Mouse (Mus musculus) myocyte (in vitro differentiated cells): ENCODE data around the gene Zc2hc1c. TPM values are rescaled to one million over a fixed set of nuclear protein-coding genes. Genes with fewer than 3 reads are reported as not detected.

ENCODE experiments used
- H3K27me3 ChIP-seq: one replicate; pipeline ENCODE4 v1.6.1; 2011; ENCODE audit not compliant: control insufficient read depth, insufficient read depth, insufficient read length
- H3K36me3 ChIP-seq: one replicate; pipeline ENCODE4 v1.6.1; 2011; ENCODE audit not compliant: control insufficient read depth, insufficient read depth
- H3K4me2 ChIP-seq: one replicate; pipeline ENCODE4 v1.6.1; 2011; ENCODE audit warnings: low read depth, control low read depth
- H3K4me3 ChIP-seq: one replicate; pipeline ENCODE4 v1.5.1; 2011; ENCODE audit warnings: mild to moderate bottlenecking, control low read depth, moderate library complexity
- H3K79me2 ChIP-seq: one replicate; pipeline ENCODE4 v1.6.1; 2011; ENCODE audit not compliant: control insufficient read depth, insufficient read depth
- H3ac ChIP-seq: one replicate; pipeline ENCODE4 v1.6.1; 2011; ENCODE audit not compliant: control insufficient read depth, insufficient read length
- CEBPB ChIP-seq: IDR thresholded peaks from 2 replicates; pipeline ENCODE4 v1.6.1; 2011; ENCODE audit warnings: mild to moderate bottlenecking, moderate library complexity; ENCODE audit not compliant: poor library complexity, insufficient read depth, severe bottlenecking
- E2F4 ChIP-seq: IDR thresholded peaks from one replicate; pipeline ENCODE4 v1.6.1; 2011; ENCODE audit warnings: mild to moderate bottlenecking, control low read depth, moderate library complexity; ENCODE audit not compliant: insufficient read depth
- MAX ChIP-seq: IDR thresholded peaks from one replicate; pipeline ENCODE4 v1.6.1; 2011; ENCODE audit warnings: low read depth, mild to moderate bottlenecking, control low read depth
- MYOD1 ChIP-seq, 3 experiments: IDR thresholded peaks; one replicate each; pipeline ENCODE4 v1.6.1; 2011; ENCODE audit warnings: control low read depth in 2 of 3, low read depth in 2 of 3, mild to moderate bottlenecking in 2 of 3, moderate library complexity in 1 of 3; ENCODE audit not compliant: insufficient read length in 2 of 3, control insufficient read depth in 1 of 3
- MYOG ChIP-seq, 3 experiments: IDR thresholded peaks; one replicate each; pipeline ENCODE4 v1.6.1; 2011; ENCODE audit warnings: control low read depth in 2 of 3, low read depth in 2 of 3, mild to moderate bottlenecking in 2 of 3; ENCODE audit not compliant: insufficient read length in 2 of 3, control insufficient read depth in 1 of 3, insufficient read depth in 1 of 3
- POLR2A ChIP-seq: IDR thresholded peaks from one replicate; pipeline ENCODE4 v1.6.1; 2011; ENCODE audit warnings: low read depth, mild to moderate bottlenecking, control low read depth, moderate library complexity; ENCODE audit not compliant: insufficient read length
- POLR2AphosphoS2 ChIP-seq: IDR thresholded peaks from one replicate; pipeline ENCODE4 v1.6.1; 2011; ENCODE audit warnings: low read depth, control low read depth; ENCODE audit not compliant: insufficient read length
- REST ChIP-seq: IDR thresholded peaks from one replicate; pipeline ENCODE4 v1.6.1; 2011; ENCODE audit warnings: mild to moderate bottlenecking, control low read depth, moderate library complexity; ENCODE audit not compliant: insufficient read depth, insufficient read length
- SRF ChIP-seq: IDR thresholded peaks from one replicate; pipeline ENCODE4 v1.6.1; 2011; ENCODE audit warnings: low read depth; ENCODE audit not compliant: control insufficient read depth, insufficient read length
- TCF12 ChIP-seq: IDR thresholded peaks from one replicate; pipeline ENCODE4 v1.6.1; 2011; ENCODE audit warnings: mild to moderate bottlenecking, control low read depth; ENCODE audit not compliant: poor library complexity, insufficient read depth, severe bottlenecking
- TCF3 ChIP-seq: IDR thresholded peaks from one replicate; pipeline ENCODE4 v1.6.1; 2011; ENCODE audit warnings: low read depth, control low read depth; ENCODE audit not compliant: insufficient read length
- USF1 ChIP-seq: IDR thresholded peaks from one replicate; pipeline ENCODE4 v1.6.1; 2011; ENCODE audit warnings: low read depth, mild to moderate bottlenecking, control low read depth, moderate library complexity
- polyA plus RNA-seq: library from polyadenylated mRNA; unstranded; fragments of >200 nt; fragmentation: generic; extraction: Trizol; gene quantifications from one replicate; pipeline ENCODE4 v1.2.1, GENCODE M21; 2012; ENCODE audit warnings: missing spikeins

The Zc2hc1c gene
- polyA plus RNA-seq, 1 experiment: 1.7 TPM

DNA sequence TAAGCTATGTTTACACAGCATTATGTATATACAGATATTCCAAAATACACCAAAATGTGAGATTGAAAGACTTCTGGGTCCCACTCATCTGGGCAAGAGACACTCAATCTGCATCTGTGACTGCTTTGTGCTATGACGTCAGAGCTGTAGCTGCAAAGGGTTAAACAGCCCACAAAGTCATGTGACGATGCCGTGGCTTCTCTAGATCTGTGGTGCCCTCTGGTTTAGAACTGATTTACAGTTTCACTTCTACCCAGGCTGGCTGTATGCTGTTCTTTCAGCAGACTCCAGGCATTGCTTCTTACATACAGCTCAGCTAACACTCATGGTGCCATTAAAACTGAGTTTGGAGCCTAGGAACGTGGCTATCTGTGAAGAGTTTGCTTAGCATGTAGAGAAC, 16.3 kb downstream of the Zc2hc1c start:
- Histone ChIP-seq H3K4me3 (no peak overlapping the region), H3K36me3 (peaks cover 53% of the 10 kb centered on the region), H3ac (no peak overlapping the region), H3K4me2 (peak overlapping the region; percentile 65), H3K27me3 (no peaks in the 10 kb centered on the region), H3K79me2 (no peaks in the 10 kb centered on the region)
- TF ChIP-seq USF1: peak; percentile 79
- no peak for TF ChIP-seq MAX
- TF ChIP-seq MYOD1 (IDR thresholded peaks at IDR 0.05; ENCODE audit: control insufficient read depth in 1 of 3, insufficient read length in 2 of 3, low read depth in 2 of 3): no peak

DNA sequence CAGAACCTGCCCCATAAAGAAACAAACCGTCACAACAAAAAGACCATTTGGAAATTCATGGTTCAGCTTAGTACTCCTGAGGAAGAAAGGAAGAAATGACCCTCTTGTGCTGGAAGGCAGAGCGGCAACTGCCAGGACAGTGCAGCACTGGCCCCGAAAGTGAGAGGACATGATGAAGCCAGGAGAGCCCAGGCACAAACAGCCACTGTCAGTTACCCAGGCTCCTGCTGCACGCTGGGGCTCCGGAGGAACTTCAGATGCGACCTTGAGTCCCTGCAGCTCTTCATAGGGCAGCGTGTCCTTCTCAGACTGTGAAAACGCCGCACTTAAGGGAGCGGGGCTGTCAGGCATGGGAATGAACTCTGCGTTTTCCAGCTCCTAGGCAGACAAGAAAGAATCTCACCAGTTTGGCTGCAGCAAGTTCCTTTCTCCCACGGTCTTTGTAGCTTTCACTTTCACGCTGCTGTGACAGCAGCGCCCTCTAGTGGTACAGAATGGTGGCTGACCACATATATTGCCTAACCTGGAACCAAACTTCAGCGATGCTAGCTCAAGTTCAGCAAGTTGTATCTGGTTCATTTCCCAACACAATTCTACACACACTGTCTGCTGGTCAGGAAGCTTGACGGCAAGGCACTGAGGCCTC, 17.0 kb downstream of the Zc2hc1c start:
- Histone ChIP-seq H3K27me3 (no peaks in the 10 kb centered on the region), H3K4me3 (no peak overlapping the region), H3K4me2 (peak overlapping the region; percentile 65), H3ac (no peak overlapping the region), H3K79me2 (no peaks in the 10 kb centered on the region), H3K36me3 (peaks cover 57% of the 10 kb centered on the region)
- TF ChIP-seq POLR2A (no peak), E2F4 (no peak), POLR2AphosphoS2 (peak; percentile 43), CEBPB (peak; percentile 46; the same call in 1 of the 2 replicates)

DNA sequence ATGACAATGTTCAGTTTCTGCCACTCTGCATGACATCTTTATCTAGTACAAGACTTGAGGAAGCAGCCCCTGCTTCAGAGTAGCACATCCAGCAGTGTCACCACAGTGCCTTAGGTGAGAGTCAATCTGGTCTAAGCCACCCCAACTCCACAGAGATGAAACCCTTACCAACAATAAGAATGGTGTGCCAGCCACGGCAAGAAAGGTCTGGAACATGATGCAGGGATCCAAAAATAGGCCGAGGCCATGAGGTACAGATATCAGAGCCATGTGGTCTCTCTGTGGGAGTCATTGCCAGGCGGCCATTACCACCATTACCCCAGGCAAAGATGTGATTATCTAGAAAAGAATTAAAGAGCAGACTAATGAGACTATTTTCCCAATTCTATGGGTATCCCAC, 20.3 kb downstream of the Zc2hc1c start:
- H3K79me2 ChIP-seq: no peaks in the 10 kb centered on the region
- H3ac ChIP-seq: no peak overlapping the region
- H3K27me3 ChIP-seq: no peaks in the 10 kb centered on the region
- TF ChIP-seq MYOD1 (IDR thresholded peaks at IDR 0.05; ENCODE audit: control insufficient read depth in 1 of 3, insufficient read length in 2 of 3, low read depth in 2 of 3) (no peak), MYOG (IDR thresholded peaks at IDR 0.05; ENCODE audit: control insufficient read depth in 1 of 3, insufficient read depth in 1 of 3, insufficient read length in 2 of 3, low read depth in 2 of 3) (no peak), POLR2AphosphoS2 (no peak), REST (no peak), POLR2A (no peak), TCF3 (no peak), USF1 (no peak), E2F4 (no peak), CEBPB (no peak), SRF (no peak), MAX (no peak), TCF12 (no peak)
- peaks cover 65% of the 10 kb centered on the region for H3K36me3 ChIP-seq
- no peak overlapping the region for H3K4me3 ChIP-seq
- H3K4me2 ChIP-seq: no peak overlapping the region

GRCm38 (mm10) chr12:85330153-85330552, 41.8 kb downstream of the Zc2hc1c start:
- no peak overlapping the region for H3ac ChIP-seq

DNA sequence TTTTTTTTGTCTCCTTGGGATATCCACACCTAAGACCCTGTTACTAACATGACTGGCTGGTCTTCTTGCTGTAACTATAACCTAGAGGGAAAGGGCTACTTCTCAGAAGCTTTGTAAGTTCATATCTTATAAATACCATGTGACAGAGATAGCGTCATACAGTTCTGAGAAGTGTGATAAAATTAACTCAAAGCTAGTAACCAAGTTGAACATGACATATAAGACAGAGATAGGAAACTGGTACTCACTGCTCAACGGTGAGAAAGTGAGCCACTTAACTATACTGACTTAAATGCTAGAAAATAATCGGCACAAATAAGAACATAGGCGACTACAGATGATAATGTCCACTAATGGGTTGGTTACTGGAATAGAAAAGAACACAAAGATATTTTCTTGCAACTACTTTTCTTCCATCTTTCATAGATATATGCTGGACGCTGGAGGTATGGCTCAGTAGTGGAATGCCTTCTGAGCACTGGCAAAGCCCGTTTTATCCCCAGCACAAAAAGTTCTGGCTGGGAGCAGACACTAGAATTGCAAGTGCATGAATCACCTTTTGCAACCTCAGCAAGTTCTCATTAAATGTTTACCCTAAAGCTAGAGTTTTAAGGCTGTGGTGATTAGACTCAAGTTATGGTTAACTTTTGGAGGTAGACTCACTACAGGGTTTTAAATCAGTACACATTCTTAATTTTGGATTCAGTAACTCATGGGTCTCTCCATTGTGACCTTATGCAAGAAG, 49.3 kb downstream of the Zc2hc1c start:
- no peaks in the 10 kb centered on the region for H3K27me3 ChIP-seq
- H3K36me3 ChIP-seq: peaks cover 29% of the 10 kb centered on the region
- H3K79me2 ChIP-seq: peaks cover 24% of the 10 kb centered on the region
- H3ac ChIP-seq: no peak overlapping the region
- peak overlapping the region; percentile 65 for H3K4me3 ChIP-seq
- peak overlapping the region; percentile 95 for H3K4me2 ChIP-seq
- TF ChIP-seq USF1: no peak
- no peak for TF ChIP-seq POLR2A
- no peak for TF ChIP-seq MYOG (IDR thresholded peaks at IDR 0.05; ENCODE audit: control insufficient read depth in 1 of 3, insufficient read depth in 1 of 3, insufficient read length in 2 of 3, low read depth in 2 of 3)
- no peak for TF ChIP-seq CEBPB
- no peak for TF ChIP-seq MYOD1 (IDR thresholded peaks at IDR 0.05; ENCODE audit: control insufficient read depth in 1 of 3, insufficient read length in 2 of 3, low read depth in 2 of 3)
- TF ChIP-seq REST: no peak
- no peak for TF ChIP-seq TCF12

More at GRCm38 (mm10) chr12:85330153-85330552, 41.8 kb downstream of the Zc2hc1c start:
- Histone ChIP-seq H3K79me2 (no peaks in the 10 kb centered on the region), H3K27me3 (no peaks in the 10 kb centered on the region), H3K36me3 (peaks cover 62% of the 10 kb centered on the region), H3K4me3 (no peak overlapping the region), H3K4me2 (no peak overlapping the region)
- TF ChIP-seq CEBPB (0 out of 2 replicates have a peak, but pooled peaks have one; percentile 40), REST (no peak), TCF3 (no peak)
